Mouse (Mus musculus): ENCODE results near the gene Gm7168. TPM values are rescaled to one million over a fixed set of nuclear protein-coding genes. Genes with fewer than 3 reads are reported as not detected.

Gm7168 gene
- total RNA-seq (2023) = not detected in 2 replicates

GRCm38 (mm10) chr17:13948073-13948472 lies at the start of gene Gm7168:
TSS of gene Gm7168 (plus strand) at chr17:13948373.

Other genes with a start within 250 kb of the Gm7168 start
- gene Afdn, start 187.8 kb upstream of the Gm7168 start, total RNA-seq (2023) = 26.0 and 30.5 TPM in 2 replicates
- 0.64 TPM in 1 of 2 replicates, not detected in the other for gene Tcte2, start 186.5 kb upstream of the Gm7168 start, total RNA-seq (2023)
- gene Gm7356, start 55.3 kb downstream of the Gm7168 start, total RNA-seq (2023) = not detected in 2 replicates
- not detected in 2 replicates for gene Gm7358, start 111.2 kb downstream of the Gm7168 start, total RNA-seq (2023)